Mouse (Mus musculus) heart, adult 8-10 months (tissue): ENCODE results near the gene Psd4. TPM values are rescaled to one million over a fixed set of nuclear protein-coding genes. Genes with fewer than 3 reads are reported as not detected.
A peak's percentile ranks its signal among the peaks of the same experiment; 100 is the strongest.

Experiments used
- DNase-seq: peaks from one replicate; pipeline ENCODE4 v3.0.0; 2022; ENCODE audit warnings: low spot score
- total RNA-seq, 4 experiments: library from RNA; stranded (reverse); gene quantifications; 2 replicates each; pipeline ENCODE4 v1.2.4; 2022

Psd4 gene
- total RNA-seq = under 1 TPM; 0.57 to 0.78 (median 0.63) TPM

GRCm38 (mm10) chr2:24367030-24367894 is at the start of gene Psd4:
Gene Psd4, plus strand, starts transcription at chr2:24367580.
- no peak for DNase-seq

GRCm38 (mm10) chr2:24317919-24318598 is 49.3 kb upstream of the Psd4 start:
- DNase-seq = no peak

GRCm38 (mm10) chr2:24335333-24335732 is 32.0 kb upstream of the Psd4 start:
- no peak for DNase-seq

- no peak for DNase-seq
These were observed 30.8 kb upstream of the Psd4 start, which contains the start of gene Il1rn for GRCm38 (mm10) chr2:24336545-24336944. Gene Il1rn, plus strand, starts transcription at chr2:24336853.

GRCm38 (mm10) chr2:24341395-24341885 is 25.9 kb upstream of the Psd4 start:
- DNase-seq = no peak

GRCm38 (mm10) chr2:24344619-24345018 is 22.8 kb upstream of the Psd4 start:
- DNase-seq = no peak

GRCm38 (mm10) chr2:24345056-24345455 is 22.3 kb upstream of the Psd4 start:
- DNase-seq = no peak

GRCm38 (mm10) chr2:24347926-24348325 is 19.5 kb upstream of the Psd4 start:
- no peak for DNase-seq

GRCm38 (mm10) chr2:24351159-24351558 is 16.2 kb upstream of the Psd4 start:
- no peak for DNase-seq

- DNase-seq = no peak
These were observed 14.3 kb upstream of the Psd4 start for GRCm38 (mm10) chr2:24353042-24353441.

- DNase-seq = peak; percentile 26
These were observed 9.7 kb upstream of the Psd4 start for GRCm38 (mm10) chr2:24357642-24358041.

GRCm38 (mm10) chr2:24359347-24359746 is 8.0 kb upstream of the Psd4 start:
- DNase-seq = no peak

- DNase-seq = no peak
These were observed 3.6 kb upstream of the Psd4 start for GRCm38 (mm10) chr2:24363818-24364217.

- DNase-seq = no peak
These were observed 985 bp upstream of the Psd4 start for GRCm38 (mm10) chr2:24366214-24366975.

- no peak for DNase-seq
These were observed 498 bp downstream of the Psd4 start for GRCm38 (mm10) chr2:24367895-24368261.

GRCm38 (mm10) chr2:24378747-24379450 is 11.5 kb downstream of the Psd4 start:
- DNase-seq = no peak

- DNase-seq = no peak
These were observed 15.3 kb downstream of the Psd4 start for GRCm38 (mm10) chr2:24382456-24383230.

GRCm38 (mm10) chr2:24383636-24384035 is 16.3 kb downstream of the Psd4 start:
- no peak for DNase-seq

- no peak for DNase-seq
These were observed 17.0 kb downstream of the Psd4 start for GRCm38 (mm10) chr2:24384393-24384792.

- no peak for DNase-seq
These were observed 18.0 kb downstream of the Psd4 start for GRCm38 (mm10) chr2:24385111-24385961.
